ENCODE assay signal across 18 mouse cellular contexts in the genomic region with DNA sequence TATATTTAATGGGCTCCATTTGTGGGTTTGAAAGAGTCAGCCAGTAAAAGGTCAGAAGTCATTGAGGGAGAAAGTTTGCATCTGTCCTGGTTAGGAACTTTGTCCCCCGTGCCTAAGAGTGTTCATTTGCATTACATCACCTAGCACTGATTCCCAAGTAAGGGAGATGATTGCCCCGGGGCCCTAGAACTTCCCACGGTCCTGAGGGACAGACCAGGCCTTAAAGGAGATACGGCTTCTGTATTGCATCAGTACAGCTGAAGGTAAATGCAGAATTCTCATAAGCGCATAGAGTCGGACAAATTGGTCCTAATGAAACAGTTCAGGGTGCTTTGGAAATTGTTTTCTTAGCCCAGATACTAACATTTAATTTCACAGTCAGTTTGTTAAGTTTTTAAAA.
"Had no signal": no experiment of that assay in that cellular context is flagged by ENCODE, and none has a peak within 500 bp of the region (broad histone marks: within the 10 kb centered on the region; RNA-seq: fewer than 3 reads in every experiment).

No protein-coding gene starts in this region.

- H3K4me2 ChIP-seq: lung, embryonic 14.5 days; midbrain, embryonic 12.5 days; neural tube, embryonic 13.5 days; neural tube, embryonic 15.5 days had no signal

- H3K4me3 ChIP-seq: midbrain, embryonic 12.5 days; myocyte; neural tube, embryonic 13.5 days; neural tube, embryonic 15.5 days had no signal

- H3K9me3 ChIP-seq: midbrain, embryonic 12.5 days; neural tube, embryonic 13.5 days; neural tube, embryonic 15.5 days had no signal

- H3K9ac ChIP-seq: lung, embryonic 14.5 days; midbrain, embryonic 12.5 days; neural tube, embryonic 13.5 days; neural tube, embryonic 15.5 days had no signal

- H3K4me1 ChIP-seq: midbrain, embryonic 12.5 days; neural tube, embryonic 13.5 days; neural tube, embryonic 15.5 days had no signal

- H3K27me3 ChIP-seq: midbrain, embryonic 12.5 days; neural tube, embryonic 13.5 days; neural tube, embryonic 15.5 days had no signal

- DNase-seq: lung, adult 18-20 months; lung, embryonic 14.5 days; lung, postnatal 10 days; lung, postnatal 4 days; midbrain, embryonic 14.5 days; retina, postnatal 1 day; right cerebral cortex, adult 18-20 months; right cerebral cortex, postnatal 25 days; right cerebral cortex, postnatal 4 days; spleen, adult 18-20 months; thymus, adult 18-20 months; thymus, postnatal 14 days; thymus, postnatal 36 days had no signal

- ATAC-seq: midbrain, embryonic 16.5 days had no signal

- H3K27ac ChIP-seq: midbrain, embryonic 12.5 days; neural tube, embryonic 13.5 days; neural tube, embryonic 15.5 days had no signal
